ENCODE assay signal across 24 mouse cellular contexts in genomic region chr11:98155094-98155493, GRCm38 (mm10).
"Had no signal": no experiment of that assay in that cellular context is flagged by ENCODE, and none has a peak within 500 bp of the region (broad histone marks: within the 10 kb centered on the region; RNA-seq: fewer than 3 reads in every experiment).

No protein-coding gene starts in this region.

- H3K27ac ChIP-seq: liver, embryonic 15.5 days; lung, embryonic 15.5 days; midbrain, embryonic 10.5 days; midbrain, embryonic 12.5 days; neural tube, embryonic 13.5 days; neural tube, embryonic 15.5 days; stomach, embryonic 15.5 days; stomach, postnatal 0 days had no signal

- H3K4me1 ChIP-seq: lung, embryonic 15.5 days; midbrain, embryonic 10.5 days; midbrain, embryonic 12.5 days; neural tube, embryonic 13.5 days; stomach, embryonic 15.5 days had no signal

- H3K27me3 ChIP-seq: liver, embryonic 15.5 days; lung, embryonic 15.5 days; megakaryocyte, embryonic 14.5 days; midbrain, embryonic 12.5 days; neural tube, embryonic 13.5 days; neural tube, embryonic 15.5 days; stomach, embryonic 15.5 days had no signal

- H3K9ac ChIP-seq: liver, embryonic 15.5 days; liver, postnatal 0 days; lung, embryonic 15.5 days; midbrain, embryonic 12.5 days; neural tube, embryonic 13.5 days; neural tube, embryonic 15.5 days; stomach, embryonic 15.5 days had no signal

- ATAC-seq: liver, postnatal 0 days; lung, postnatal 0 days; midbrain, embryonic 16.5 days had no signal

- H3K9me3 ChIP-seq: liver, embryonic 15.5 days; lung, embryonic 15.5 days; megakaryocyte, embryonic 14.5 days; midbrain, embryonic 10.5 days; midbrain, embryonic 12.5 days; neural tube, embryonic 13.5 days; neural tube, embryonic 15.5 days; stomach, embryonic 15.5 days had no signal

- H3K4me3 ChIP-seq: liver, embryonic 15.5 days; lung, embryonic 15.5 days; megakaryocyte, embryonic 14.5 days; midbrain, embryonic 10.5 days; midbrain, embryonic 12.5 days; myocyte; neural tube, embryonic 13.5 days; neural tube, embryonic 15.5 days; stomach, embryonic 15.5 days had no signal

- H3K4me2 ChIP-seq: liver, embryonic 15.5 days; lung, embryonic 15.5 days; midbrain, embryonic 12.5 days; neural tube, embryonic 13.5 days; neural tube, embryonic 15.5 days; stomach, embryonic 15.5 days had no signal

- DNase-seq: liver, postnatal 0 days; lung, adult 2 months; lung, postnatal 4 days; midbrain, embryonic 14.5 days; retina, postnatal 1 day; right cerebral cortex, adult 18-20 months; right cerebral cortex, postnatal 25 days; right cerebral cortex, postnatal 4 days; spleen, adult 18-20 months; thymus, adult 2 months; thymus, postnatal 25 days; thymus, postnatal 4 days had no signal
